Mouse (Mus musculus) MEL (cell line): ENCODE measurements around the gene Def8. TPM values are rescaled to one million over a fixed set of nuclear protein-coding genes. Genes with fewer than 3 reads are reported as not detected.

Source experiments
- DNase-seq: peaks from one replicate; pipeline ENCODE4 v3.0.0; 2011; ENCODE audit warnings: low read depth, low spot score
- H3K27ac ChIP-seq: 2 replicates; pipeline ENCODE4 v1.5.1; 2012; ENCODE audit warnings: low read depth, mild to moderate bottlenecking, control low read depth, low read length, moderate library complexity; ENCODE audit not compliant: control insufficient read depth
- H3K27me3 ChIP-seq, 2 experiments: fragments of 150-350 bp in 1 of 2; sonication (generic) in 1 of 2; 2 replicates each; pipeline ENCODE4 v1.6.1; 2012; ENCODE audit warnings: low read length in 2 of 2, mild to moderate bottlenecking in 2 of 2, improper control_type of control experiment in 1 of 2, moderate library complexity in 1 of 2; ENCODE audit not compliant: insufficient read depth in 2 of 2, control insufficient read depth in 1 of 2
- H3K36me3 ChIP-seq, 2 experiments: 2 replicates each; pipeline ENCODE4 v1.6.1; 2012 to 2014; ENCODE audit warnings: low read length in 2 of 2, improper control_type of control experiment in 1 of 2, inconsistent platforms in 1 of 2, mild to moderate bottlenecking in 1 of 2; ENCODE audit not compliant: insufficient read depth in 2 of 2, control insufficient read depth in 1 of 2
- H3K4me1 ChIP-seq, 2 experiments: fragments of 150-350 bp in 1 of 2; sonication (generic) in 1 of 2; 2 replicates each; pipeline ENCODE4 v1.6.1; 2012; ENCODE audit warnings: low read length in 2 of 2, improper control_type of control experiment in 1 of 2, mild to moderate bottlenecking in 1 of 2; ENCODE audit not compliant: insufficient read depth in 2 of 2, control insufficient read depth in 1 of 2
- H3K4me3 ChIP-seq, 2 experiments: fragments of 150-350 bp in 1 of 2; sonication (generic) in 1 of 2; 2 replicates each; pipeline ENCODE4 v1.5.1; 2012; ENCODE audit warnings: low read depth in 2 of 2, low read length in 2 of 2, mild to moderate bottlenecking in 2 of 2, moderate library complexity in 2 of 2, control low read depth in 1 of 2, improper control_type of control experiment in 1 of 2; ENCODE audit not compliant: control insufficient read depth in 1 of 2, insufficient read depth in 1 of 2
- H3K79me2 ChIP-seq: 2 replicates; pipeline ENCODE4 v1.6.1; 2012; ENCODE audit warnings: mild to moderate bottlenecking, low read length, moderate library complexity; ENCODE audit not compliant: control insufficient read depth, poor library complexity, insufficient read depth
- H3K9ac ChIP-seq: 2 replicates; pipeline ENCODE4 v1.6.1; 2012; ENCODE audit warnings: low read depth, mild to moderate bottlenecking, control low read depth, low read length, moderate library complexity; ENCODE audit not compliant: control insufficient read depth, poor library complexity, severe bottlenecking
- H3K9me3 ChIP-seq: fragments of 150-350 bp; sonication (generic); replicated peaks from 2 replicates; pipeline ENCODE4 v1.6.1; 2012; ENCODE audit warnings: mild to moderate bottlenecking, low read length, improper control_type of control experiment, moderate library complexity; ENCODE audit not compliant: insufficient read depth
- CHD2 ChIP-seq: IDR thresholded peaks from 2 replicates; pipeline ENCODE4 v1.6.1; 2011; ENCODE audit warnings: low read length, improper control_type of control experiment
- CTCF ChIP-seq, 3 experiments: IDR thresholded peaks in 2 of 3; conservative IDR thresholded peaks in 1 of 3; 2 replicates each; pipeline ENCODE4 v1.5.1; 2011 to 2012; ENCODE audit warnings: low read length in 3 of 3, low read depth in 2 of 3, mild to moderate bottlenecking in 2 of 3, improper control_type of control experiment in 1 of 3, inconsistent platforms in 1 of 3, mixed read lengths in 1 of 3, moderate library complexity in 1 of 3; ENCODE audit not compliant: control insufficient read depth in 1 of 3, insufficient read depth in 1 of 3, poor library complexity in 1 of 3, severe bottlenecking in 1 of 3
- ELF1 ChIP-seq: IDR thresholded peaks from 2 replicates; pipeline ENCODE4 v1.6.1; 2014; ENCODE audit warnings: low read depth, mild to moderate bottlenecking, inconsistent platforms, low read length, improper control_type of control experiment, moderate library complexity
- ETS1 ChIP-seq: IDR thresholded peaks from 2 replicates; pipeline ENCODE4 v1.6.1; 2012; ENCODE audit warnings: low read depth, mild to moderate bottlenecking, inconsistent platforms, low read length, improper control_type of control experiment, moderate library complexity
- GATA1 ChIP-seq: IDR thresholded peaks from 2 replicates; pipeline ENCODE4 v1.6.1; 2011; ENCODE audit warnings: low read depth, low read length, improper control_type of control experiment
- JUND ChIP-seq: IDR thresholded peaks from 2 replicates; pipeline ENCODE4 v1.6.1; 2011; ENCODE audit warnings: low read depth, mild to moderate bottlenecking, improper control_type of control experiment, low read length
- KAT2A ChIP-seq: conservative IDR thresholded peaks from 2 replicates; pipeline ENCODE4 v1.6.1; 2012; ENCODE audit warnings: low read depth, low read length, improper control_type of control experiment, inconsistent platforms
- MAFK ChIP-seq: IDR thresholded peaks from 2 replicates; pipeline ENCODE4 v1.6.1; 2011; ENCODE audit warnings: low read depth, mild to moderate bottlenecking, low read length, improper control_type of control experiment, borderline replicate concordance
- MAZ ChIP-seq: IDR thresholded peaks from 2 replicates; pipeline ENCODE4 v1.6.1; 2012; ENCODE audit warnings: low read depth, mild to moderate bottlenecking, inconsistent platforms, low read length, improper control_type of control experiment
- MEF2A ChIP-seq: IDR thresholded peaks from 2 replicates; pipeline ENCODE4 v1.6.1; 2014; ENCODE audit warnings: low read depth, mild to moderate bottlenecking, inconsistent platforms, low read length, improper control_type of control experiment; ENCODE audit not compliant: poor library complexity, insufficient replicate concordance, severe bottlenecking; ENCODE audit errors: extremely low read depth
- MXI1 ChIP-seq: IDR thresholded peaks from 2 replicates; pipeline ENCODE4 v1.6.1; 2011; ENCODE audit warnings: mild to moderate bottlenecking, low read depth, low read length, improper control_type of control experiment
- NELFE ChIP-seq: IDR thresholded peaks from 2 replicates; pipeline ENCODE4 v1.6.1; 2011; ENCODE audit warnings: low read depth, low read length, improper control_type of control experiment
- NRF1 ChIP-seq: IDR thresholded peaks from 2 replicates; pipeline ENCODE4 v1.6.1; 2014; ENCODE audit warnings: low read depth, mild to moderate bottlenecking, inconsistent platforms, low read length, improper control_type of control experiment, moderate library complexity; ENCODE audit not compliant: poor library complexity, insufficient read depth, severe bottlenecking
- POLR2A ChIP-seq, 2 experiments: IDR thresholded peaks; 2 replicates each; pipeline ENCODE4 v1.6.1; 2011 to 2012; ENCODE audit warnings: low read length in 2 of 2, mild to moderate bottlenecking in 2 of 2, control low read depth in 1 of 2, improper control_type of control experiment in 1 of 2, low read depth in 1 of 2, moderate library complexity in 1 of 2; ENCODE audit not compliant: control insufficient read depth in 1 of 2, insufficient read depth in 1 of 2, poor library complexity in 1 of 2
- POLR2AphosphoS2 ChIP-seq: IDR thresholded peaks from 2 replicates; pipeline ENCODE4 v1.6.1; 2011; ENCODE audit warnings: low read length, improper control_type of control experiment
- RAD21 ChIP-seq: IDR thresholded peaks from 2 replicates; pipeline ENCODE4 v1.6.1; 2011; ENCODE audit warnings: mild to moderate bottlenecking, low read depth, low read length, improper control_type of control experiment
- RCOR1 ChIP-seq: IDR thresholded peaks from 2 replicates; pipeline ENCODE4 v1.6.1; 2012; ENCODE audit warnings: low read depth, mild to moderate bottlenecking, inconsistent platforms, low read length, improper control_type of control experiment
- SIN3A ChIP-seq: IDR thresholded peaks from 2 replicates; pipeline ENCODE4 v1.6.1; 2012; ENCODE audit warnings: low read length, improper control_type of control experiment, inconsistent platforms
- SMC3 ChIP-seq: IDR thresholded peaks from 2 replicates; pipeline ENCODE4 v1.6.1; 2011; ENCODE audit warnings: low read depth, low read length, improper control_type of control experiment
- TAL1 ChIP-seq: IDR thresholded peaks from 2 replicates; pipeline ENCODE4 v1.6.1; 2012; ENCODE audit warnings: mild to moderate bottlenecking, inconsistent platforms, low read length, moderate library complexity, mixed read lengths
- TBP ChIP-seq: IDR thresholded peaks from 2 replicates; pipeline ENCODE4 v1.8.0; 2011; ENCODE audit warnings: low read depth, low read length, improper control_type of control experiment
- TCF12 ChIP-seq: IDR thresholded peaks from 2 replicates; pipeline ENCODE4 v1.6.1; 2014; ENCODE audit warnings: low read depth, mild to moderate bottlenecking, inconsistent platforms, low read length, improper control_type of control experiment, moderate library complexity
- UBTF ChIP-seq: IDR thresholded peaks from 2 replicates; pipeline ENCODE4 v1.6.1; 2012; ENCODE audit warnings: low read depth, mild to moderate bottlenecking, inconsistent platforms, low read length, improper control_type of control experiment, moderate library complexity, borderline replicate concordance; ENCODE audit not compliant: insufficient read depth
- USF1 ChIP-seq: IDR thresholded peaks from 2 replicates; pipeline ENCODE4 v1.6.1; 2014; ENCODE audit warnings: low read depth, mild to moderate bottlenecking, inconsistent platforms, low read length, improper control_type of control experiment, moderate library complexity
- ZC3H11A ChIP-seq: IDR thresholded peaks from 2 replicates; pipeline ENCODE4 v1.6.1; 2012; ENCODE audit warnings: low read depth, mild to moderate bottlenecking, inconsistent platforms, low read length, improper control_type of control experiment
- ZKSCAN1 ChIP-seq: IDR thresholded peaks from 2 replicates; pipeline ENCODE4 v1.6.1; 2012; ENCODE audit warnings: low read depth, mild to moderate bottlenecking, inconsistent platforms, low read length, improper control_type of control experiment, moderate library complexity
- ZMIZ1 ChIP-seq: IDR thresholded peaks from 2 replicates; pipeline ENCODE4 v1.6.1; 2012; ENCODE audit warnings: low read depth, mild to moderate bottlenecking, inconsistent platforms, low read length, improper control_type of control experiment, moderate library complexity
- polyA plus RNA-seq, 2 experiments: library from polyadenylated mRNA; stranded (reverse) in 1 of 2; unstranded in 1 of 2; fragments of >175 nt in 1 of 2; fragments of >200 nt in 1 of 2; gene quantifications; 2 replicates each; pipeline versions ENCODE4 v1.2.1 to v1.2.4; 2012; ENCODE audit warnings: low replicate concordance in 2 of 2, low read depth in 1 of 2; ENCODE audit not compliant: insufficient read length in 2 of 2, insufficient read depth in 1 of 2, missing spikeins in 1 of 2
- total RNA-seq: library from RNA; depleted of rRNA; stranded (reverse); fragments of 300-350 nt; gene quantifications from 2 replicates; pipeline ENCODE4 v1.2.3, GENCODE M21; 2012

The Def8 gene
- total and polyA plus RNA-seq, 3 experiments = 26.0 to 34.0 TPM; not detected in 1

GRCm38 (mm10) chr8:123476911-123477736, 53.8 kb downstream of the Def8 start:
- Histone ChIP-seq H3K4me1 (peaks cover 0 to 8% of the 10 kb centered on the region in 2 experiments; a peak in 3 of 4 replicates), H3K9me3 (no peaks in the 10 kb centered on the region), H3K27ac (peak overlapping the region; percentile 75), H3K27me3 (no peaks in the 10 kb centered on the region), H3K9ac (peak overlapping the region; percentile 84), H3K79me2 (peaks cover 24% of the 10 kb centered on the region), H3K4me3 (peak overlapping the region; percentile 71 to 76), H3K36me3 (peaks cover 3 to 5% of the 10 kb centered on the region in 2 experiments; a peak in 2 of 4 replicates)
- DNase-seq = peak; percentile 73
- no peak for TF ChIP-seq JUND
- no peak for TF ChIP-seq CTCF (IDR thresholded peaks at IDR 0.05 in 2 of 3, conservative IDR thresholded peaks at IDR 0.05 in 1 of 3; ENCODE audit: control insufficient read depth in 1 of 3, insufficient read depth in 1 of 3, low read depth in 2 of 3, low read length in 3 of 3, poor library complexity in 1 of 3, severe bottlenecking in 1 of 3)
- TF ChIP-seq CHD2 = no peak
- TF ChIP-seq ZC3H11A = no peak
- TF ChIP-seq RCOR1 = no peak
- no peak for TF ChIP-seq MAZ
- no peak for TF ChIP-seq NRF1
- TF ChIP-seq TAL1 = no peak
- TF ChIP-seq KAT2A = no peak
- no peak for TF ChIP-seq ZMIZ1
- no peak for TF ChIP-seq MAFK
- TF ChIP-seq MEF2A = no peak
- TF ChIP-seq ETS1 = no peak
- TF ChIP-seq SIN3A = no peak; the same call in 1 of the 2 replicates
- no peak for TF ChIP-seq ZKSCAN1
- no peak for TF ChIP-seq RAD21
- TF ChIP-seq ELF1 = no peak
- no peak for TF ChIP-seq UBTF

- Histone ChIP-seq H3K9me3 (no peaks in the 10 kb centered on the region), H3K9ac (peak within 1 kb of the TSS; percentile 84), H3K4me3 (peak within 1 kb of the TSS; percentile 71 to 76), H3K36me3 (peaks cover 3 to 5% of the 10 kb centered on the region in 2 experiments; a peak in 2 of 4 replicates), H3K27ac (peak within 1 kb of the TSS; percentile 85), H3K79me2 (peaks cover 24% of the 10 kb centered on the region), H3K27me3 (no peaks in the 10 kb centered on the region), H3K4me1 (peaks cover 0 to 8% of the 10 kb centered on the region in 2 experiments; a peak in 3 of 4 replicates)
- peak; percentile 89 for DNase-seq
- TF ChIP-seq RAD21 (no peak), POLR2AphosphoS2 (0 out of 2 replicates have a peak, but pooled peaks have one; percentile 38), MEF2A (no peak), ETS1 (no peak), GATA1 (no peak), TCF12 (no peak), SIN3A (peak; percentile 85), NELFE (peak; percentile 86), TBP (peak; percentile 44; the same call in 1 of the 2 replicates), POLR2A (IDR thresholded peaks at IDR 0.05; ENCODE audit: control insufficient read depth in 1 of 2, insufficient read depth in 1 of 2, low read depth in 1 of 2, low read length in 2 of 2, poor library complexity in 1 of 2) (peak; percentile 86 to 98), RCOR1 (no peak), USF1 (no peak), CTCF (IDR thresholded peaks at IDR 0.05 in 2 of 3, conservative IDR thresholded peaks at IDR 0.05 in 1 of 3; ENCODE audit: control insufficient read depth in 1 of 3, insufficient read depth in 1 of 3, low read depth in 2 of 3, low read length in 3 of 3, poor library complexity in 1 of 3, severe bottlenecking in 1 of 3) (no peak), SMC3 (no peak), CHD2 (no peak), MXI1 (no peak; the same call in none of the 2 replicates), NRF1 (peak; percentile 90), MAFK (no peak), ZMIZ1 (no peak), ELF1 (peak; percentile 75), MAZ (peak; percentile 75; the same call in 1 of the 2 replicates)
These were observed 54.5 kb downstream of the Def8 start, which contains the start of gene Afg3l1 for GRCm38 (mm10) chr8:123477737-123478258. Afg3l1 (plus strand) TSS chr8:123477903.
